Mouse (Mus musculus): ENCODE results near the gene Marc1. TPM values are rescaled to one million over a fixed set of nuclear protein-coding genes. Genes with fewer than 3 reads are reported as not detected.

Gene Marc1
- polyA plus RNA-seq (2012; rRNA removed): 0.40 and 0.62 TPM in 2 replicates

DNA sequence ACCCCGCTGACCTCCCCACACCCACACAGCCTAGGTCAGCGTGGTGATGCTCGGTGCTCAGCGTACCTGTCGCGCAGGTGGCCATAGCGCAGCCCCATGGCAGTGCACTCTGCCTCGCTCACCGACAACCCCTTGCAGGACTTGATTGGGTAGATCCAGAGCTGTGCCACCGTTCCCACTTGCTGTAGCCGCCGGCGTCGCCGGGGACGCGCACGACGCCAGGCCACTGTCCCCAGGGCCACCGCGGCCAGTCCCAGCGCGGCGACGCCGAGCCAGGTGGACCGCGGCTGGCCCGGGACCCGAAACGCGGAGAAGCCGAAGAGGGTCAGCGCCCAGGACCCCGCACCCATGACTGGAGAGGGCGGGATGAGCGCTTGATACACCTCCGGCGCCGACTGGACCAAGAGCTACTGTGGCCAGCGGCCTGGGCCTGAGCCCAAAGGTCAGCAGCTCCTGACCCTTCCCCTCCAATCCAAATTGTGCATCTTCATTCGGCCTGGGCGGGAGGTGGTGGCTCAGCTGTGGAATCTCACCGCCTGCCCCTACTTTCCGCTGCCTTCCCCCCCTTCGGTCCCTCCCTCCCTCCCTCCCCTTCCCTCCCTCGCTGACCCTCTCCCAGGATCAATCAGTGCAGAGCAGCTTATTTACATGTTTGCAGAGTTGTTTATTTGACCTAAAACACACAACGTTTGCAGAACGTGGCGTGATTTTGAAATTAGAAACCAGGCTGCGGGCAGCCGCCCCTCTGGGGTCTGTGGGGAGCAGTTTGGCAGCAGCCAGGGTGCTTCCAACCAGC lies at the start of gene Marc1:
Gene Marc1, minus strand, starts transcription at position 534 of the 796 bp plus-strand sequence.
- no peak for DNase-seq (ENCODE audit: low spot score)

DNA sequence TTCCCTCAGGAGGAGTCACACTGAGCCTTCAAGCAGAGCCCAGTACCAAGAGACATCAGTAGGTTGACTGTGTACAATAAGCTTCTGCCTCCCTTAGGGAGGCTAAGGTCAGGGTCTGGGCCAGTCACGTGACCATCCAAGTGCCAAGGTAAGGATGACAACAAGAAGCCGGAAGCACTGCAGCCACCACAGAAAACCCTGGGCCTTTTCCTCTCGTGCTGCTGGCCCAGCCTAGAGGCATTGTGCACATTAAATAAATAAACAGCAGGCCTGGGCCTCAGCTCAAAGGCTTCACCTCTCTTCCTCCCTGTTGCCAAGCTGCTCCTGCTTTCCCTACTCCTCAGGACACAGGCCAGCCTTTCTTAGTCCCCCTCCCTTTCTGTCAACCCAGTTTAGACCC lies 49.2 kb upstream of the Marc1 start:
- DNase-seq (ENCODE audit: low spot score): no peak

DNA sequence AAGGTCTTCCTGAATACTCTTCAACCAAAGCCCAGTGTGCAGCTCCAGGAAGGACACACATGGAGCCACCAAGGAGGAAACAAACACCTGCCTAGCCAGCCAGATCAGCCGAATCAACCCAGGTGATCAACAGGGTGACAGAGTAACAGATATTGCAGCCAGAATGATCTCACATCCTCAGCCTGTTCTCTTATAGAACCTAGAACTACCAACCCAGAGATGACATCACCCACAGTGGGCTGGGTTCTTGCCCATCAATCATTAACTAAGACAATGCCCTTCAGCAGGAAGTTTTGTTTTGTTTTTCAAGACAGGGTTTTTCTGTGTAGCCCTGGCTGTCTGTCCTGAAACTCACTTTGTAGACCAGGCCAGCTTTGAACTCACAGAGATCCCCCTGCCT lies 47.1 kb upstream of the Marc1 start:
- DNase-seq (ENCODE audit: low spot score): no peak

DNA sequence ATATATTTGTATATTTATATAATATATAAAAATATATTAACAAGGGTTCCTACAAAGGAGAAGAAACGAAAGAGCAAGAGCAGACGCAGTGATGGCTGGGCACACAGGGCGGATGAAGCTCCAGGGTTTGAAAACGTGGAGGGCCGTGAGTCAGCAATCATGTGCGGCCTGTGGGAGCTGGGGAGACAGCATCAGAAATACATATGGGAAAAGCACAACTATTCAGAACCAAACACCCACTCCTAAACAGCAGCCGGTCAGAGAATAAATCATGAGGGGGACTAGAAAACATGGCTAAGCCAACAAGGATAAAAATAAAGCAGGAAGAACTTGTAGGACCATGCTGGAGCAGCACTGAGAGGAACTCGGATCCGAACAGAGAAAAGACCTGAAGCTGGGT lies 46.1 kb upstream of the Marc1 start:
- DNase-seq (ENCODE audit: low spot score): no peak

DNA sequence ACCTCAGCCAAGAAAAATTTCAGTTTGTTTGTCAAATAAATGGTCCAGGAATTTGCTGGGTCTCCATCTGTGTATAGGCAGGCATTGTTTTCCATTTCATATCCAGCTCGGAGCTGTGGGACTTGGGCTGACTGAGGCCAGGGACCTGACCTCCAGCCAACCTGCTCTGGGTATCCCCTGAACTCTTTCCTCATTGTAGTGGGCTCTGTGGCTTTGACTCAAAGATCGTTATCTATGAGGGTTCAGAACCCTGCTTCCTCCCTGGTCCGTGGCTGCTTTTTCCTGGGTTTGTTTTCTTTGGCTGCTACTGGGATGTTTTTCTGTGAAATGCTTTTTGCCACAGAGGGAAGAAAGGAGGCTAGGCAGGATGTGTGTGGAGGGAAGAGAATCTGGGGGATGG lies 42.8 kb upstream of the Marc1 start:
- DNase-seq (ENCODE audit: low spot score): no peak

DNA sequence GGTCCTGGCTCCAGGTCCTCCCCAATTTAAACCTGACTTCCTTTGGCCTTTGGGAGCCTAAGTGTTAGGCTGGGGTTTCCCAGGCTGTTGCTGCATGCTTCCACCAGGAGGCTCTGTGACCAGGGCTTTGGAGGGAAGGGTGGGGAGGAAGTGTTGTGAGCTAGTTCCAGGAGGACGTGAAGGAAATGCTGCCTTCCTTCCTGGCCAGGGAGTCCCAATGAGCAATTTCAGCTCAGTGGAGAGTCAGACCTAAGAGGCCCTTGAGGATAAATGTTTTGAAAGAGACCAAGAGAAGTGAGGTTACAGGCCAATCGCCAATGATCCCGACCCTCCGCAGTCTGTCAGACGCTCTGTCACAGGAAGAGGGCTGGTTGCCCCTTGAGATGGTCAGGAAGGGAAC lies 42.2 kb upstream of the Marc1 start:
- DNase-seq (ENCODE audit: low spot score): peak; percentile 39

DNA sequence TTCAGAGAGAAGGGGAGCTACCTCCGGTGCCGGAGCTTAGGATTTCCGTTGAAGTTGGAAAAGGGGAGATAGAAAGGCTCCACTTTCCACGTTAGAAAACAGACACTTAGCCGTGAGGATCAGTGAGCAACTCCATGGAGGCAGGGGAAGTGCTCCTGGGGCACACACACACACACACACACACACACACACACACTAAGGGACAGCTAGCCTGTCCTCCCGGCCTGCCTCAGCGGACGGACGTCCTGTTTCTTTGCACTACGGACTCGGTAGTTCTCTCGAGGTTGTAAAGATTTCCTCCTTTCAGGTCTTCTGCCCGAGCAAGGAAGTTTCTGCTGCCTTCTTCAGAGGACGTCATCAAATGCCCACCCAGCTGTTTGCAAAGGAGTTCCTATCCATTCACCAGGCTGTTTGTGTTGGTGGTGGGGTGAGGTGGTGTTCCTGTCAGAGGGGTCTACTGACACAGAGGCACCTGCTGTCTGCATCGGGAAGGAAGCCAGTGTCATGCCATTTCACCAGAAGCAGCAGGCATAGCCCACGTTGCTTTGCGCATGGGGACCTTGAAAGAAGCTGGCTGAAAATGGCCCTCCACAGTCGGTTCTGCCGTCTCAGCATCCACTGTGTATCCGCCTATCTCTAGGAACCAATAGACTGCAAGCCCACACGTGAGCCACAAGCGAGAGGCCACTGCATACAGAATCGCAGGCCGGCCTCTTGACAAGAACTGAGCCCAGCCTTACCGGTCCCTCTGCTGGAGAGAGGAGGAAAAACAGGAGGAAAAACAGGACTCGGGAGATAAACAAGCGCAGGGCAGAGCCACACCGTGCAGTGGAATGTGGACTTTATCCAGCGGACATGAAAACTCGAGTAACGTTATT lies 40.9 kb upstream of the Marc1 start:
- DNase-seq (ENCODE audit: low spot score): peak; percentile 39

DNA sequence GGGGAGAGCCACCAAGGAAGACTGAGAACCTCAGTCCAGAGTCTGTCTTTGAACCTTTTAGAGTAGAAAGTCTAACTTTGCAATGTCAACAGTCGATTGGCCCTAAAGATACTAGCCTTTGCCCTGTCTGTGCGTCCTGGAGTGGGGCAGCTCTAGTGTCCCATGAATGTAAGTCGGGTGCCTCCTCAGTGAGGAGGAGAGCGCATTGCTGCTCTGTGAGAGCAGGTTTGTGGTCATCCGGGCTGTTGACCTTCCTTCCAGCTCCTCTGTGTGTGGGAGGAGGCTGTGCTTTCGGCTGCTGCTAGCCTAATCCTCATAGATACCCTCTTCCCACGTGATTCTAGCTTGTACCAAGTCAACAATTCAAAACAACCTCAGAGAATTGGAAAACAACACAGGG lies 40.1 kb upstream of the Marc1 start:
- no peak for DNase-seq (ENCODE audit: low spot score)

DNA sequence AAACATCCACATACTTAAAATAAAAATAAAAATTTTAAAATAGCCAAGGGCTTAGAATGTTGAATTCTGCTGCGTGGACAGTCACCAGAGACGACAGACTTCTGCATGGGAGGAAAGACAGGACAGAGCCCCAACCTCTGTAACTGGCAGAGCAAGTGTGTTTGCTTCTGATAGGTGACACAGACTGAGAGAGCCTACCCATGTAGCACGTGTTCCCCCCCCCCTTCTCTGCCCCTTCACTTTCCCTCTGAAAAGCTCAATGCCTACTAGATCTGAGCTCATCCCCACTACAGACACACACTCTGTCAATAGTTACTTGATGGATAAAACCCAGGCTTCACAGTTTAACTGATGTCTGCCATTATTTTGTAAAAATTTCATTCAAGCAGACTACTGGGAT lies 35.9 kb upstream of the Marc1 start:
- no peak for DNase-seq (ENCODE audit: low spot score)

DNA sequence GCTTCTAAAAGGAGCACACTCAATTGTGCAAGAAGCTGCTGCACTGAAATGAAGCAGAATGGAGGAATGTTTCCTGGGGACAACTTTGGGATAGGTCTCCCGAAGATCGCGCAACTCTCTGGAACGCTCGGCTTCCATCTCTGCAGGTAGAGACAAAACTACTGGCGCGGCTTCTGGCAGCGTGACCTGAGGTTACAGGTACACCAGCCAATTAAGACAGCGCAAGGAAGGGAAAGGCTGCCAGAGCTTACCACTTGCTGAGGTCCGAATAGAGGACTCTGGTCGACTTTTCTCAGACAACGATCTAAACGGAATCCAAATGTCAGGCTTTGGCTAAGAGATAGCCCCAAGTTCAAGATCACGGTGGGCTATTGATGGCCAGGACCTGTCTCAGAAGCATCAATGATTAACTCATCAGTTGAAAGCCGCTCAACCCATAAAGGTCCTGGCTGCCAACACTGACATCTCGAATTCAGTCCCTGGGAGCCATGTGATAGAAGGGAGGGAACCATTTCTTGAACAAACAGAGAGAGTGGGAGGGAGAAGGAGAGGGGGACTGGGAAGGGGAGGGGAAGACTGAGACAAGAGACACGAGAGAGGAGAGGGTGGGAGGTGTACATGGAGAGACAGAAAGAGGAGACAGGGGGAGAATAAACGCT lies 35.1 kb upstream of the Marc1 start, which contains the start of gene Marc2:
Gene Marc2, minus strand, starts transcription at position 360 of the 659 bp plus-strand sequence.
- no peak for DNase-seq (ENCODE audit: low spot score)

DNA sequence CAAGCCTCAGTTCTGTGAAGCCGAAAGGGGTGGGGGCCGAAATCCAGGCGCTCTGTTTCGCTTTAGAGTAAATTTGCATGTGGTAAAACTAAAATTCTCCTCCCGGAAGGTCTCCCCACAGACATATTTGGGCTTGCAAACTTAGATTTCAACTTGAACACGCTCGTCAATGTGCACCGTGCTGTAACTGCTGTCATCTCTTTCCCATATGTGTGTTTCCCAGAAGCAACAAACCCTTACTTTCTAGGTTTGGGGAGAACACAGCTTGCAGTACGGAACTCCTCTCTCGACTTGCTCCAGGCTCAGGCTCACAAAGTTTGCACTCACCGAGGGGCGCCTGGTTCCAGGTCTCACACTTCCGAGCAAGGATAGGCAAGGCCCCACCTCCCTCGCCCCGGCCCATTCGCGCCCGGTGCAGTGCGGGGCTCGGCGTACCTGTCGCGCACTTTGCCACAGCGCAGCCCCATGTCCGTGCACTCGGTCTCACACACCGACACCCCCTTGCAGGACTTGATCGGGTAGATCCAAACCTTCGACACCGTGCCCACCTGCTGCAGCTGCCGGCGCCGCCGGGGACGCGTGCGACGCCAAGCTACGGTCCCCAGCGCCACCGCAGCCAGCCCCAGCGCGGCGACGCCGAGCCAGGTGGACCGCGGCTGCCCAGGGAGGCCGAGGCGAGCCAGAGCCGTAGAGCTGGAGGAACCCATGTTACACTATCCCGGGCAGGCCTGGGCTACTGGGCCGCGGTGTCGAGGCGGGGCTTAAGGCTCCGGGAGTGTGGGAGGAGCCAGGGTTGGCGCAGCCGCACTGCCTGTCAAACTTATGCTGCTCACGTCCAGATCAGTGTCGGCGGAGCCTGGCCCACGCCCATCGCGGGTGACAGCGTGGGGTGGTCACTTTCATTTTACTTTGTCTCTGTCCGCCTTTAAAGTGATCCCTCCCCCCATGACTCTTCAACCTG lies 34.3 kb upstream of the Marc1 start:
- peak; percentile 89 for DNase-seq (ENCODE audit: low spot score)

DNA sequence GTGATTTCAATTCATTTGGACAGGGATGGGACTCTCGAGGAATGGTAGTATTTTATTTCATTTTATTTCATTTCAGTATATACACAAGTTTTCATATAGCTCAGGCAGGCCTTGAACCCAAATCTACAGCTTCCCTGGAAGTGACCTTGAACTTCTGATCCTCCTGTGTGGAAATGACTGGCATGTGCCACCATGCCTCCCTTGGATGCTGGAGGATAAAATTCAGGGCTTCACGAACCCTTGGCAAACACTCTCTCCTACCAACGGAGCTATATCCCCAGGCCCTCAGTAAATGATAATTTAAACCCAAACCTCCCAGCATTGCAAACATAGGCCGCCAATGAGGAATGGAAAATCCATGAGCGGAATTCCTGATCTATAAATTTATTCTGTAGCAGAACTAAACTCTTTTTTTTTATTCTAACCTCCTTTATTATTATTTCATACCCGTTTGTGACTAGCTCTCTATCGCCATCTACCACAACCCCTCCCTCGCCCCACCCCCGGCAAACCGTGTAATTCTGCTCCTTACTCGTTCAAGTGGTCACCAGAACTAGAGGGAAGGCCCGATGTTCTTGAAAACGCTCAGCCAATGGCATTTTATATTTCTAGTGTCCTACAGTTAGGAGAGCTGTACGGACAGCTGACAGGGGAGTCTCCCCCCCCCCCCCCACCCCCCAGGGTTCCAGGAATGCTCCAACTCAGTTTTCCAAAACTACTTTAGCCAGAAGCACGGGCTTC lies 33.4 kb upstream of the Marc1 start:
- DNase-seq (ENCODE audit: low spot score): no peak

DNA sequence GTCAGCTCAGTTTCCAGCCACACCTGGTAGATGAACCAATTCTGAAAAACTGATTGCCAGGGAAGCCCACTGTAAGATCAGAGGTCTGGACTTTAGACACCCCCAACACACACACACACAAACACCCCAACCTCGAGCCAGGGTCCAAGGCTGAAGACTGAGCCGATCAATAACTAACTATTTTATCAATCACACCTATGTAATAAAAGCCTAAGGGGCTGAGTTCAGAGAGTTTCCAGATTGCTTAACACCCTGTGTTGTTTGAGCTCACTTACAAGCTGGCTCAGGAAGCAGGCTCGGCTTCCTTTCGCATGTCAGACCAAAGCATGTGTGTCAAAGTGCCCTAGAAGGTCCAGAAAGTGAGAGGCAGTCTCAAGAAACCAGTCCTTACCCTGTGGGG lies 26.5 kb upstream of the Marc1 start:
- DNase-seq (ENCODE audit: low spot score): no peak

DNA sequence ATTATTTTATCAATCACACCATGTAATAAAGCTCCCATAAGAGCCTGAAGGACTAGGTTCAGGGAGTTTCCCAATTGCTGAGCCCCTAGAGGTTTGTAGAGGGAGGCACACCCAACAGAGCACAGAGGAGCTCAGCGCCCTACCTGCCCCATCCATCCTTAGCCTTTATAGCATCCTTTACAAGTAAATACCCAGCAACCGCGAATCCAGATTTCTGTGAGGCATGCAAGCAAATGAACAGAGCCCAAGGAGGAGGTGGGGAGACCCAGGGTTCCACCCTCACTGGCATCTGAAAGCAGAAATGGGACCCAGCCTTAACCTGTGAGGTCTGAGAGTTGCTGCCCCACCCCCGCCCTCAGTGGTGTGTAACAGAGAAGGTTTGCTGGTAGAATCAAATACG lies 25.2 kb upstream of the Marc1 start:
- DNase-seq (ENCODE audit: low spot score): no peak

DNA sequence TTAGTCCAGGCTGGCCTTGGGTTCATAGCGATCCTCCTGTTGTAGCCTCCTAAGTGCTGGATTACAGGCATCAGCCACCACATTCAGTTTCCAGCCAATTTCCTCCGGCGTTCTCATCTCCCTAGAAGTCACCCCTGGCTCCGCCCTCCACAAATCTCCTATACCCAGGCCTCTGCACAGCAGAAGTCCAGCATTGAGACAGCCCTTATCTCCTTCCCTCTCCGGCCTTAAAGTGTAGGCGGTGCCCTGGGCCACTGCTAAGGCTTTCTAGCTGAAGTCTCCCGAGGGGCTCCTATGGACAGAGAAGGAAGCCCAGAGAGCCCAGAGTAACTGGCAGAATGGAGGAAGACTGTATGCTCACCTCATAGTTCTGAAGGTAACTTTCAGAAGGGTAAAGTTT lies 22.4 kb upstream of the Marc1 start:
- no peak for DNase-seq (ENCODE audit: low spot score)

DNA sequence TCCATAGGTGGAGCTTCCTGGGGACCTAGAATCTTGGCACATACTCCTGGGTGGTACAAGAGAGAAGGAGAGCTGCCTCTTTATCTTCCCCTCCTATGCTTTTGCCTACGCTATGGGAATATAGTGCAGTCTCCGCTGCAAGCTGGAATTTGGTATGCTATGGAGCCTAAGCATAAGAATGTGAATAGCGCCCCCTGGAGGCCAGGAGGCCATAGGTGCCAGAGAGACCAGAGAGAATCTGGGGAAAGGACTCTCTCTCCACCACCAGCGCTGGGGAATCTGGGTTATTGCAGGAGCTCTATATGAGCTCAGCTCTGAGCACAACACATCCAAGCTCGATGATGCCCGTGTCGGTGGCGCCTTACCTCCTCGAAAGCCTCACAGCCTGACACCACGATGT lies 21.1 kb upstream of the Marc1 start:
- no peak for DNase-seq (ENCODE audit: low spot score)

DNA sequence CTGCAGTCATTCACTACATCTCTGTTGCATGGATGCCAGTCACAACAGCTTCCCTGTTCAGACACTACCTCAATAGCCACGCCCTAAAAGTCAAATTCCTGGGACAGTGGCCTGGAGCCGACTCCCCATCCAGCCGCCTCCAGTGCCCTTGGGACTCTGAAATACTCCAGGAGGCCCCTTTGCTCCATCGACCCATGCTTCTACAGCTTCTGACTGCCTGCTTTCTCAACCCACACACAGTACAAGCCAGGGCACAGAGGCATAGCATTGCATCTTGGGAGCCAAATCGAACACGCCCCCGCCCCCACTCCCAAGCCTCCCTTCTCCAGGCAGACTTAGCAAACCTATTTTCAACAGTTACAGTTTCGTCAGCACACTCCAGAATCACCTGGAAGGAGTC lies 18.8 kb upstream of the Marc1 start:
- DNase-seq (ENCODE audit: low spot score): no peak

DNA sequence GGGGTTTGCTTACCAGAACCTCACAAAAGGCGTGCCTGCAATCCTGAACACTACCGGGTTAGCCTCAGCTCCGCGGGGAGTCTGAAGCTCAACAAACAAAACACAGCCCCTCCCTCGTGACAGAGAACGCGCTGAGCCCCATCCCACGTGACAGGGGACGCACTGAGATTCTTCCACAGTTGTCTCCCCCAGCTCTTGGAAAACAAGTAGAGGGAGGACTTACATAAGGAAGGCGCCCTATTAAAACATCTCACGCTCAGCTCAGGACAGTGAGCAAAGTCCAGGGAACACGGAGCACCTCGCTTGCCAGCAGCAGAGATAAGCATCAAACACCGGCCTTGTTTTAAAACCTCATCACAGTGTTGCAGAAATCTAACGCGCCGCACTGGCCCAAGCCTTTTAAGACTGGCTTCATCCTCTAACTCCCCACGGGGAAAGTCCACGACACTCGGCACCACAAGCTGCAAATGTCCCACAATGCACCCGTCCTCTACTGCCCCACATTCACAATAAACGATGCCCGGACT lies 16.1 kb upstream of the Marc1 start:
- no peak for DNase-seq (ENCODE audit: low spot score)

DNA sequence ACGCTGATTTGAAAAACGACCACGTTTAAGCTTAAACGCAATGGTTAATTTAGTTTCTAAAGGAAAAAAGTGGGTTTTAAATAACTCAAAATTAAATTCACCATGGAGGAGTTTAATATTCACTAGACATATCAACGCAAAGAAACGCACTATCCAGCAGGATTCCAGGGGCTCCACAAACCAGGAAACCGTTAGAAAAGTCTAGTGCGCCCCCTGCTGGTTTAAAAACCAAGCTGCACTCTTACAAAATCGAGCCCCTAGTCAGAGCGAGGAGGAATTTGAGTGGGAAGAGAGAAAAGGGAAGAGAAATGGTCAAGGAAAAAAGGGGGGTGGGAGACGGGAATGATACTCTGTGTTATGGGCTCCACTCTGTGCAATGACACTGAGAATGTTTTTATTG lies 14.0 kb upstream of the Marc1 start:
- DNase-seq (ENCODE audit: low spot score): no peak

DNA sequence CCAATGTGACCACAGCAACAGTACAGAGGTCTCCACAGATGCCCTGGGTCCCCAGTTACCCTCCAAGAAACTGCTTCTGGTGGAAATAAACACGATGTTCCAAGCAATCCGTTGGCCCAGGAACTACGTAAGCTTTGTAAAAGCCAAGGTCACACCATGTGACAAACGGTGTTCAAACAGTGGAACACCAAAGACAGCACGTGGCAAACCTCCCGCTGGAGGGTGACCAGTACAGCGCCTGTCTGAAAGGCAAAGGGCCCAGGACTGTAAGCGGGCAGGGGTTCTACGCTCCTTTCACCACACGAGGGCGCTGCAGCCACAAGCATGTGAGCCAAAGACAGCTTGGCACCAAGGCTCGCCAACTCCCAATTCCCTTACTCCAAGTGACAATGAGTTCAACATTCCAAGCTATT lies 13.3 kb upstream of the Marc1 start:
- DNase-seq (ENCODE audit: low spot score): peak; percentile 79
